Mouse (Mus musculus) stomach, postnatal 0 days (tissue): Measurements from ENCODE around the gene Atp8b5.

Experiments
- CTCF ChIP-seq: IDR thresholded peaks from 2 replicates; pipeline ENCODE4 v1.5.1; 2016; ENCODE audit warnings: antibody characterized with exemption, low read depth, mild to moderate bottlenecking, moderate library complexity
- EP300 ChIP-seq: optimal IDR thresholded peaks from 2 replicates; pipeline ENCODE3; 2016; ENCODE audit warnings: antibody characterized with exemption

GRCm38 (mm10) chr4:43322336-43322735 is 55.4 kb downstream of the Atp8b5 start:
- TF ChIP-seq CTCF (no peak), EP300 (no peak)
